Mouse (Mus musculus): ENCODE data around the gene Dguok. TPM values are rescaled to one million over a fixed set of nuclear protein-coding genes. Genes with fewer than 3 reads are reported as not detected.

Gene Dguok
- polyA plus RNA-seq, 1 experiment from 2014 or later, result 30.9 TPM

DNA sequence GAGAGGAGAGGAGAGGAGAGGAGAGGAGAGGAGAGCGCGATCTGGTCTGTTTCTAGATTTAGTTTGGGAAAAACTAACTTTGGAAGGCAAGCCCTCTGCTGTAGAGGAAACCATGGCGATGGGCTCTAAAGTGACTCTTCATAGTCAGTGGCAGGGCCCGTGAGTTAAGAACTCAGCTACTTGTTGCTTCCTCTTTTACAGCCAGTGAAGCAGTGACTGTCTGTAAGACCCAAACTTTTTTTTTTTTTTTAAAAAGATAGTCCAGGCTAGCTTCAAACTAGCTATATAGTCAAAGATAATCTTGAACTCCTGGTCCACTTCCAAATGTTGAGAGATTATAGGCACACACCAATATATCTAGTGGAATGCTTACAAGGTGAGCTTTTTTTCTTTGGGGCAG, 70.2 kb downstream of the Dguok start:
- Histone ChIP-seq H3K9ac (ENCODE audit: low read depth, low read length) (no peak overlapping the region), H3K4me3 (ENCODE audit: low read depth, low read length) (no peak overlapping the region), H3K27ac (ENCODE audit: low read depth, low read length) (no peak overlapping the region), H3K4me1 (replicated peaks; ENCODE audit: control insufficient read depth, insufficient read depth, low read length) (peaks cover 13% of the 10 kb centered on the region), H3K4me2 (replicated peaks; ENCODE audit: low read depth) (no peak overlapping the region), H3K36me3 (ENCODE audit: control insufficient read depth, insufficient read depth) (peaks cover 14% of the 10 kb centered on the region), H3K27me3 (replicated peaks; ENCODE audit: control insufficient read depth, insufficient read depth, low read length) (no peaks in the 10 kb centered on the region), H3K9me3 (ENCODE audit: control insufficient read depth) (no peaks in the 10 kb centered on the region)
- ATAC-seq, result no peak
- 64% methylated on average over 4 of the region's 4 CpGs for WGBS
- no peak for TF ChIP-seq CTCF (IDR thresholded peaks at IDR 0.05; ENCODE audit: low read depth)

GRCm38 (mm10) chr6:83435174-83435573, 71.6 kb downstream of the Dguok start:
- WGBS, result 51% methylated on average over 5 of the region's 5 CpGs
- Histone ChIP-seq H3K4me3 (ENCODE audit: low read depth, low read length) (no peak overlapping the region), H3K9me3 (ENCODE audit: control insufficient read depth) (no peaks in the 10 kb centered on the region), H3K4me1 (replicated peaks; ENCODE audit: control insufficient read depth, insufficient read depth, low read length) (peaks cover 12% of the 10 kb centered on the region), H3K27me3 (replicated peaks; ENCODE audit: control insufficient read depth, insufficient read depth, low read length) (no peaks in the 10 kb centered on the region), H3K4me2 (replicated peaks; ENCODE audit: low read depth) (no peak overlapping the region), H3K27ac (ENCODE audit: low read depth, low read length) (no peak overlapping the region), H3K36me3 (ENCODE audit: control insufficient read depth, insufficient read depth) (peaks cover 14% of the 10 kb centered on the region), H3K9ac (ENCODE audit: low read depth, low read length) (no peak overlapping the region)
- ATAC-seq, result no peak
- no peak for TF ChIP-seq CTCF (IDR thresholded peaks at IDR 0.05; ENCODE audit: low read depth)

- Histone ChIP-seq H3K9me3 (ENCODE audit: control insufficient read depth) (no peaks in the 10 kb centered on the region), H3K4me2 (replicated peaks; ENCODE audit: low read depth) (no peak overlapping the region), H3K27me3 (replicated peaks; ENCODE audit: control insufficient read depth, insufficient read depth, low read length) (no peaks in the 10 kb centered on the region), H3K36me3 (ENCODE audit: control insufficient read depth, insufficient read depth) (peaks cover 17% of the 10 kb centered on the region), H3K27ac (ENCODE audit: low read depth, low read length) (no peak overlapping the region), H3K4me1 (replicated peaks; ENCODE audit: control insufficient read depth, insufficient read depth, low read length) (peaks cover 6% of the 10 kb centered on the region), H3K4me3 (ENCODE audit: low read depth, low read length) (no peak overlapping the region), H3K9ac (ENCODE audit: low read depth, low read length) (no peak overlapping the region)
- no peak for TF ChIP-seq CTCF (IDR thresholded peaks at IDR 0.05; ENCODE audit: low read depth)
- WGBS, result 76% methylated on average over 4 of the region's 4 CpGs
- no peak for ATAC-seq
These were observed 73.2 kb downstream of the Dguok start for GRCm38 (mm10) chr6:83433546-83433945.

GRCm38 (mm10) chr6:83432966-83433365, 73.8 kb downstream of the Dguok start:
- TF ChIP-seq CTCF (IDR thresholded peaks at IDR 0.05; ENCODE audit: low read depth), result no peak

More at GRCm38 (mm10) chr6:83432966-83433365, 73.8 kb downstream of the Dguok start:
- no peaks in the 10 kb centered on the region for H3K27me3 ChIP-seq (replicated peaks; ENCODE audit: control insufficient read depth, insufficient read depth, low read length)
- H3K4me3 ChIP-seq (ENCODE audit: low read depth, low read length), result no peak overlapping the region
- H3K27ac ChIP-seq (ENCODE audit: low read depth, low read length), result peak overlapping the region; percentile 43; the same call in 1 of the 2 replicates
- 69% methylated on average over 7 of the region's 7 CpGs for WGBS
- H3K9me3 ChIP-seq (ENCODE audit: control insufficient read depth), result no peaks in the 10 kb centered on the region
- no peak overlapping the region for H3K4me2 ChIP-seq (replicated peaks; ENCODE audit: low read depth)
- peaks cover 12% of the 10 kb centered on the region for H3K4me1 ChIP-seq (replicated peaks; ENCODE audit: control insufficient read depth, insufficient read depth, low read length)
- H3K36me3 ChIP-seq (ENCODE audit: control insufficient read depth, insufficient read depth), result peaks cover 15% of the 10 kb centered on the region
- no peak overlapping the region for H3K9ac ChIP-seq (ENCODE audit: low read depth, low read length)
- no peak for ATAC-seq

Other genes starting within 250 kb of the Dguok start
- gene Mthfd2, start 181.1 kb downstream of the Dguok start, polyA plus RNA-seq (2015; fragmentation: Nextera tagmentation; extraction: Ambion mirVana), result 17.6 and 18.4 TPM in 2 replicates
- 29.7 and 30.8 TPM in 2 replicates for gene Mob1a, start 181.0 kb downstream of the Dguok start, polyA plus RNA-seq (2015; fragmentation: Nextera tagmentation; extraction: Ambion mirVana)
- 167 and 184 TPM in 2 replicates for gene Bola3, start 157.8 kb downstream of the Dguok start, polyA plus RNA-seq (2015; fragmentation: Nextera tagmentation; extraction: Ambion mirVana)
- gene Tet3, start 47.9 kb downstream of the Dguok start, polyA plus RNA-seq (2015; fragmentation: Nextera tagmentation; extraction: Ambion mirVana), result 28.1 and 34.3 TPM in 2 replicates
- 2,265 and 2,375 TPM in 2 replicates for gene Actg2, start 29.3 kb upstream of the Dguok start, polyA plus RNA-seq (2015; fragmentation: Nextera tagmentation; extraction: Ambion mirVana)
- 24.9 and 28.1 TPM in 2 replicates for gene Stambp, start 65.8 kb upstream of the Dguok start, polyA plus RNA-seq (2015; fragmentation: Nextera tagmentation; extraction: Ambion mirVana)
- gene Clec4f, start 149.2 kb upstream of the Dguok start, polyA plus RNA-seq (2015; fragmentation: Nextera tagmentation; extraction: Ambion mirVana), result 4.5 and 5.3 TPM in 2 replicates
- not detected in 2 replicates for gene Cd207, start 170.9 kb upstream of the Dguok start, polyA plus RNA-seq (2015; fragmentation: Nextera tagmentation; extraction: Ambion mirVana)
- not detected in 2 replicates for gene Vax2, start 204.3 kb upstream of the Dguok start, polyA plus RNA-seq (2015; fragmentation: Nextera tagmentation; extraction: Ambion mirVana)
- gene Atp6v1b1, start 236.0 kb upstream of the Dguok start, polyA plus RNA-seq (2015; fragmentation: Nextera tagmentation; extraction: Ambion mirVana), result not detected in 2 replicates